Mouse (Mus musculus) hindbrain, postnatal 0 days (tissue): ENCODE data around the gene Shc4. TPM values are rescaled to one million over a fixed set of nuclear protein-coding genes. Genes with fewer than 3 reads are reported as not detected.

ENCODE experiments used
- ATAC-seq: fragments of 200-750 bp; cut with Nextera tagmentation; 2 replicates; pipeline ENCODE4 v1.8.0; 2017; ENCODE audit warnings: mild to moderate bottlenecking, moderate TSS enrichment, moderate library complexity
- DNase-seq: peaks from one replicate; pipeline ENCODE4 v3.0.0-alpha.2; 2015; ENCODE audit warnings: low spot score
- H3K27ac ChIP-seq: fragments of 300-500 bp; sonication (generic); 2 replicates; pipeline ENCODE4 v1.5.1; 2014; ENCODE audit warnings: mild to moderate bottlenecking
- H3K27me3 ChIP-seq: fragments of 300-500 bp; sonication (generic); 2 replicates; pipeline ENCODE4 v1.6.1; 2014; ENCODE audit warnings: low read length, mixed read lengths; ENCODE audit not compliant: insufficient read depth
- H3K36me3 ChIP-seq: fragments of 300-500 bp; sonication (generic); 2 replicates; pipeline ENCODE4 v1.6.1; 2014; ENCODE audit warnings: low read length, mixed read lengths; ENCODE audit not compliant: insufficient read depth
- H3K4me1 ChIP-seq: fragments of 300-500 bp; sonication (generic); 2 replicates; pipeline ENCODE4 v1.6.1; 2014; ENCODE audit warnings: antibody characterized with exemption, low read length, mixed read lengths; ENCODE audit not compliant: insufficient read depth
- H3K4me2 ChIP-seq: fragments of 300-500 bp; sonication (generic); 2 replicates; pipeline ENCODE4 v1.6.1; 2014; ENCODE audit warnings: low read depth, mild to moderate bottlenecking, low read length, moderate library complexity, mixed read lengths
- H3K4me3 ChIP-seq: fragments of 300-500 bp; sonication (generic); 2 replicates; pipeline ENCODE4 v1.5.1; 2014; ENCODE audit warnings: low read length
- H3K9ac ChIP-seq: fragments of 300-500 bp; sonication (generic); replicated peaks from 2 replicates; pipeline ENCODE4 v1.6.1; 2014; ENCODE audit warnings: mild to moderate bottlenecking, low read length, moderate library complexity, mixed read lengths
- H3K9me3 ChIP-seq: fragments of 300-500 bp; sonication (generic); 2 replicates; pipeline ENCODE4 v1.6.1; 2016; ENCODE audit warnings: low read length, mixed read lengths
- CTCF ChIP-seq: IDR thresholded peaks from 2 replicates; pipeline ENCODE4 v1.5.1; 2016; ENCODE audit warnings: antibody characterized with exemption, control low read depth, low read depth
- WGBS: fragments of 180-500 bp; shearing (Covaris S2); extraction: QIAGEN DNeasy Blood & Tissue Kit; methylation state at CpG from one replicate; pipeline ENCODE4 v1.1.7; 2014; 5-methylcytosine and 5-hydroxymethylcytosine counted together
- polyA plus RNA-seq: library from polyadenylated mRNA; unstranded; fragments of >200 nt; fragmentation: Nextera tagmentation; extraction: Ambion mirVana; gene quantifications from 2 replicates; pipeline ENCODE4 v1.2.1, GENCODE M21; 2015
- total RNA-seq: library from RNA; depleted of rRNA; stranded (reverse); fragments of >200 nt; gene quantifications from 2 replicates; pipeline ENCODE4 v1.2.3, GENCODE M21; 2014

Gene Shc4
- total and polyA plus RNA-seq, 2 experiments from 2014 or later = 3.9 to 9.1 TPM

- ATAC-seq = no peak
- no peak overlapping the region for H3K4me3 ChIP-seq
- no peak overlapping the region for H3K9ac ChIP-seq
- H3K4me1 ChIP-seq = no peaks in the 10 kb centered on the region
- no peak for TF ChIP-seq CTCF
- no peaks in the 10 kb centered on the region for H3K36me3 ChIP-seq
- no peak for DNase-seq
- H3K27ac ChIP-seq = no peak overlapping the region
- H3K27me3 ChIP-seq = no peaks in the 10 kb centered on the region
- no peak overlapping the region for H3K4me2 ChIP-seq
- H3K9me3 ChIP-seq = no peaks in the 10 kb centered on the region
- WGBS = 80% methylated on average over 8 of the region's 8 CpGs
Observed at GRCm38 (mm10) chr2:125716599-125716998, 7.3 kb downstream of the Shc4 start.

DNA sequence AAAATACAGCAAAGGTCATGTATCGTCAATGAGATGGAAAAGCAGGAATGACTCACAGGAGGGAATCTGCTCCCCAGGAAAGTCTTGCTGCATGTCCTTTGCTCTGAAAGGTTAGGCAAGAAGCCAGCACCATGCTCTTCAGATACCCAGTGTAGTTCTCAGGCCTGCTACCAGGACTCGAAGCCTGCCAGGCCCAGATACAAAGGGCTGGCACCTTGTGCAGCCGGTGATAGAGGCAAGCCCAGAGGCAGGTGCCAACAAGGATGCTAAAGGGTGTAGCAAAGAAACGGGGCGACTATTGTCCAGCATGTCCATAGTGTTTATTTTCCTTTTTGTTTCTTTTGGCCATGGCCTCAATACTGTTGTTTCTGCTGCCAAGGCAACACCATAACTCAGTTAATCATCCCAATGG is 17.4 kb downstream of the Shc4 start:
- TF ChIP-seq CTCF = no peak
- H3K27me3 ChIP-seq = no peaks in the 10 kb centered on the region
- H3K4me1 ChIP-seq = 0 out of 2 replicates have a peak, but pooled peaks cover 8% of the 10 kb centered on the region
- no peaks in the 10 kb centered on the region for H3K9me3 ChIP-seq
- H3K36me3 ChIP-seq = no peaks in the 10 kb centered on the region
- peak; percentile 40 for ATAC-seq
- DNase-seq = peak; percentile 34
- 32% methylated on average over 5 of the region's 5 CpGs for WGBS
- H3K9ac ChIP-seq = no peak overlapping the region
- H3K27ac ChIP-seq = no peak overlapping the region
- no peak overlapping the region for H3K4me3 ChIP-seq
- no peak overlapping the region for H3K4me2 ChIP-seq

DNA sequence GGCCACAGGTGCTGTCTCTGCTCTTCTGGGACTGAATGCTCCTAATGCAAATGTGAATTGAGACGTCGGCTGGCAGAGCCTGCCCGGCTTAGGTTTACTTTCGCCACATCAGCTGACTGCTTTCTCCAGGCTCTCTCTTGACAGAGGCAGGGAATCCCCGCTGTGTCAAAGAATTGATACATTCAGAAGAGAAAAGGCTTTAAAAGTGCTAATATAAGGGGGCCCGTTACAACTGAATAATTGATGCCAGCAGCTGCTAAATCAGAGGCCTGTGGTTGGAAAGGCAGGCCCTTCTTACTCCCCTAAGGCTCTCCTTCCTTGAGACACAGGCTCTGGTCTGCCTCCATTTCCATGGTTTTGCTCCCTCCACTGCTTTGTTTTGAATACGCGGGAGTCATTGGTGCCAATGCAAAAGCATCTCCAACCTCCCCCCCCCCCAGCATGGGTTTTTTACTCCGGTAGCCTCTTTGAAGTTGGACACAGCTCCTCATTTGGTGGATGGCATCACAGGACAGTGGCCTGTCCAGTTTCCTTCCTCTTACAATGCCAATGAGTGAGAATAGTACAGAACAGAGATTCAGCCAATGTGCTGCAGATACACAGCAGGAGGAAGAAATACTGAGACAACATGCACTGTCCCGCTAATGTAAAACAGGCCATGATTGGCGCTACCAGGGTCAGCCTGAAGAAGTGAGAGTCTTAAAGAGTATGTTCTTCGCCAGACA is 18.9 kb downstream of the Shc4 start:
- no peak overlapping the region for H3K4me3 ChIP-seq
- ATAC-seq (peak; percentile 63), DNase-seq (peak; percentile 50)
- H3K4me1 ChIP-seq = 0 out of 2 replicates have a peak, but pooled peaks cover 8% of the 10 kb centered on the region
- WGBS = 31% methylated on average over 12 of the region's 12 CpGs
- no peak for TF ChIP-seq CTCF
- H3K4me2 ChIP-seq = no peak overlapping the region
- H3K27me3 ChIP-seq = no peaks in the 10 kb centered on the region
- no peaks in the 10 kb centered on the region for H3K36me3 ChIP-seq
- no peak overlapping the region; the same call in 1 of the 2 replicates for H3K9ac ChIP-seq
- no peaks in the 10 kb centered on the region for H3K9me3 ChIP-seq
- H3K27ac ChIP-seq = peak overlapping the region; percentile 32; the same call in 1 of the 2 replicates

DNA sequence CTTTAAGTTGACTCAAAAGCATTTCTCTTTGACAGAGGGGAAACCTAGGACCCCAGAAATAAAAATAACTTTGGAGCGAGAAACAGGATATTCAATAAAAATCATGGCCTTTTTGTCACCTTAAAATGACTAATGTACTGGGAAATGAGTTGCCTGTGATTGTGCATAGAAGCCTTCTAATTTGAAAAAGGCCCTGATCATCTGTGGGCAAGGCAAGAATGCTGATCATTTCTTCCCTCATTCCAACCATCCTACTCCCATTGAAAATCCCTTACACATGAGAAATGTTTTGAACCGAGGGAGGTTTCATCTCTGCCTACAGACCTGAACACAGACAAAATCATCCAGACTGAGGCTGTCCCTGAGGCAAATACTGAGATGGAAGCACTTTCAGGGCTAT is 21.1 kb downstream of the Shc4 start:
- 0 out of 2 replicates have a peak, but pooled peaks cover 8% of the 10 kb centered on the region for H3K4me1 ChIP-seq
- no peak for TF ChIP-seq CTCF
- WGBS = 83% methylated on average over 2 of the region's 2 CpGs

GRCm38 (mm10) chr2:125701606-125702005 is 22.3 kb downstream of the Shc4 start:
- TF ChIP-seq CTCF = no peak
- H3K9ac ChIP-seq = no peak overlapping the region
- H3K27ac ChIP-seq = no peak overlapping the region
- no peak overlapping the region for H3K4me2 ChIP-seq
- H3K9me3 ChIP-seq = no peaks in the 10 kb centered on the region
- WGBS = 88% methylated on average over 2 of the region's 2 CpGs
- no peak overlapping the region for H3K4me3 ChIP-seq
- 0 out of 2 replicates have a peak, but pooled peaks cover 8% of the 10 kb centered on the region for H3K4me1 ChIP-seq
- H3K27me3 ChIP-seq = no peaks in the 10 kb centered on the region
- no peak for DNase-seq
- no peaks in the 10 kb centered on the region for H3K36me3 ChIP-seq
- no peak for ATAC-seq

More for the DNA sequence above, 21.1 kb downstream of the Shc4 start:
- DNase-seq (no peak), ATAC-seq (no peak)
- Histone ChIP-seq H3K9ac (no peak overlapping the region), H3K9me3 (no peaks in the 10 kb centered on the region), H3K4me3 (no peak overlapping the region), H3K27ac (no peak overlapping the region), H3K4me2 (no peak overlapping the region), H3K27me3 (no peaks in the 10 kb centered on the region), H3K36me3 (no peaks in the 10 kb centered on the region)

GRCm38 (mm10) chr2:125696219-125696618 is 27.7 kb downstream of the Shc4 start:
- Histone ChIP-seq H3K27ac (peak overlapping the region; percentile 56; the same call in 1 of the 2 replicates), H3K9ac (no peak overlapping the region), H3K36me3 (no peaks in the 10 kb centered on the region), H3K27me3 (no peaks in the 10 kb centered on the region), H3K9me3 (no peaks in the 10 kb centered on the region), H3K4me2 (no peak overlapping the region), H3K4me1 (no peaks in the 10 kb centered on the region), H3K4me3 (no peak overlapping the region)
- TF ChIP-seq CTCF = no peak
- peak; percentile 58 for DNase-seq
- ATAC-seq = peak; percentile 55; the same call in 1 of the 2 replicates
- 32% methylated on average over 2 of the region's 2 CpGs for WGBS

DNA sequence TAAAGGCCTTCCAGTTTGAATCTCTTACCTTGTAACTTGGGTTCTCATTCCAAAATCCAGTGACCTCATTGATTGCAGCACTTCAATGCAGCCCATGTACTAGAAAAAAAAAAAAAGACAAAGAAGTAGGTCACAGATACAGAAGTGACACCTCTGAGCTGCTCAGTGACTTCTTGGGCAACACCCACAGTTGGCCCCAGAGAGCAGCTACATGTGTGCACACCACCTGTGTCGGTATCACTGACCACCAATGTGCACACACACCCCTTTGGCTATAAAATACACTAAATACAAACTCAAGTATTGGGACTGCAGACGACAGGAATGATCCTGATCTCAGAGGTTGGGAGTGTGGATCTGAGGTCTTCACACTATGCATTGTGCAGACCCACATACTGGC is 29.1 kb downstream of the Shc4 start:
- Histone ChIP-seq H3K9ac (no peak overlapping the region), H3K4me2 (no peak overlapping the region), H3K27me3 (no peaks in the 10 kb centered on the region), H3K4me3 (no peak overlapping the region), H3K4me1 (no peaks in the 10 kb centered on the region), H3K27ac (no peak overlapping the region), H3K36me3 (no peaks in the 10 kb centered on the region), H3K9me3 (no peaks in the 10 kb centered on the region)
- 78% methylated on average over 2 of the region's 2 CpGs for WGBS
- ATAC-seq (no peak), DNase-seq (no peak)
- no peak for TF ChIP-seq CTCF
